Mouse (Mus musculus) kidney, adult 18-20 months (tissue): ENCODE data around the gene Opn1sw.
A peak's percentile ranks its signal among the peaks of the same experiment; 100 is the strongest.

ENCODE experiments used
- DNase-seq: peaks from one replicate; pipeline ENCODE4 v3.0.0; 2021

Gene Opn1sw

GRCm38 (mm10) chr6:29388052-29388518 lies at the start of gene Opn1sw:
Opn1sw (minus strand) TSS chr6:29388468.
- no peak for DNase-seq

GRCm38 (mm10) chr6:29436461-29436934 lies 48.2 kb upstream of the Opn1sw start:
- DNase-seq = no peak

- DNase-seq = no peak
Observed at GRCm38 (mm10) chr6:29435940-29436451, 47.7 kb upstream of the Opn1sw start.

DNA sequence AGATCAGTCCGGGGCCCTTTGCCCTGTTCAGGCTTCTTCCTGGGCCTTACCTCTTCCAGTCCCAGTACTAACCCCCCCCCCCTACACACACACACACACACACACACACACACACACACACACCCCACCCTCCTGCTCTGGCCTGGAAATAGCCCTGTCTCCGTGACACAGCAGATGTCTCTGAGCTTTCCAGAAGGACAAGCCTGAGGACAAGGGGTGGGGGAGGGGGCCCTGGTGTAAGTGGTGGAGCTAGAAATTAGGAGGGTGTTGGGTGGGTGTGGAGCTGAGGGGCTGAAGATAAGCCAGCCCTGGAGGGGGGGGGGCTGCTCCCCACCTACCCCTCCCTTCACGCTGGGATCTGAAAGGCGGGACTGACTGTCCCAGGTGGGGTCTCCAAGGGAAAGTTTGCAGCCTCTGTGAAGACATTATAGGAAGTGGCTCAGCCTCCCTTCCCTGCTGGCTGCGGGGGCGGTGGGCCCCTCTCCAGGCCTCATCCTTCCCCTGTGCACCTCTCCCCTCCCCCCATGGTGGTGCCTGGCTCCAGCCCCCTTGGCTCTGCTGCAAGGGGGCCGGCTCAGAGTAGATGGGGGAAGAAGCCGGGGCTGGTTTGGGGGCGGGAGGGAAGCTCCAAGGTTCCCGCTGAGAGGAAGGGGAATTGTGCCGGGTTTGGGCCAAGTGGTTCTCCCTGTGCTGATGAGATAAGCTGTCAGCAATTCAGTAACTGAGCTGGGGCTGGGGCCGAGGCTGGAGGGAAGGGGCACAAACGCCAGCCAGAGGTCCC lies 46.8 kb upstream of the Opn1sw start:
- no peak for DNase-seq

DNA sequence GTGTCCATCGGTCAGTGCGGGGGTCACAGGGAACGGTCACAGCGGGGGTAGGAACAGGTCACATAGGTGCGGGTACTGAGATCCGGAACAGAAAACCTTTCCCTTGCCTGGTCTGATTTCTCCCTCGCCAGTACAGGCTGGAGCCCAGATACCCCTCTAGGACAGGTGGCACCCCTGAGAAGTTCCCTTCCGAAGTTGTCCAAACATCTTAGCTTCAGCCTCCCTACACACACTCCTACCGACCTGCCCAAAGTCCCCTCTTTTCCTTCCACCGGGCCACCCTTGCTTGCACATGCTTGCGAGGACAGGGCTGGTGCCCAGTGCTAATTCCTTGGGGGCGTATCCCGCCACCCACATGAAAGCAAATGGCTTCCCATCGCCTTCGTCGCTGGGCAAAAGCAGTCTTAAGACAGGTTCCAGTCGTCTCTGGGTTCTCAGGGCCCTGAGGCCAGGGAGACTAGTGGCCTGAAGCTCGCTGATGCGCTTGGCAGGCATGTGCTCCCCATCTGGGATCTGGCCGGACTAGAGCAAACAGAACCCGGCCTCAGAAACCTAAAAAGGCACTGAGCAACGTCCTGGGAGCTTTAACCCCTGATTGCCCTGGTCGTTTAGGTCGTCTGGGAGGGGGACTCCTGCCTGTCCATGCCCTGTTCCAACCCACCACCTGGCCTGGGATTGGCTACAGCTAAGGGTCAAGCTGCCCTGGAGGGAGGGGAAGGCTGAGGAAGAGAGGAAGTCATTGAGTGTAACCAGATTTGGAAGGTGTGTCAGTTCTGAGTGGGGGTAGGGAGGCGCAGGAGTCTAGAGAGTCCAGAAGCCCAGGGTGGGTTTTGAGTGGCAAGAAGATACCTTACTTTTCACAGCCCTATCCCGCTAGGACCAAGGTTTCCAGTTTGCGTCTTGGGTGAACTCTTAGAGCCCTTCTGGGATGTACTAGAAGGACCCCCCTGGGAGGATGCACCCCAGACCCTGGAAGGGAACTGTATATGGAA lies 45.8 kb upstream of the Opn1sw start:
- no peak for DNase-seq

DNA sequence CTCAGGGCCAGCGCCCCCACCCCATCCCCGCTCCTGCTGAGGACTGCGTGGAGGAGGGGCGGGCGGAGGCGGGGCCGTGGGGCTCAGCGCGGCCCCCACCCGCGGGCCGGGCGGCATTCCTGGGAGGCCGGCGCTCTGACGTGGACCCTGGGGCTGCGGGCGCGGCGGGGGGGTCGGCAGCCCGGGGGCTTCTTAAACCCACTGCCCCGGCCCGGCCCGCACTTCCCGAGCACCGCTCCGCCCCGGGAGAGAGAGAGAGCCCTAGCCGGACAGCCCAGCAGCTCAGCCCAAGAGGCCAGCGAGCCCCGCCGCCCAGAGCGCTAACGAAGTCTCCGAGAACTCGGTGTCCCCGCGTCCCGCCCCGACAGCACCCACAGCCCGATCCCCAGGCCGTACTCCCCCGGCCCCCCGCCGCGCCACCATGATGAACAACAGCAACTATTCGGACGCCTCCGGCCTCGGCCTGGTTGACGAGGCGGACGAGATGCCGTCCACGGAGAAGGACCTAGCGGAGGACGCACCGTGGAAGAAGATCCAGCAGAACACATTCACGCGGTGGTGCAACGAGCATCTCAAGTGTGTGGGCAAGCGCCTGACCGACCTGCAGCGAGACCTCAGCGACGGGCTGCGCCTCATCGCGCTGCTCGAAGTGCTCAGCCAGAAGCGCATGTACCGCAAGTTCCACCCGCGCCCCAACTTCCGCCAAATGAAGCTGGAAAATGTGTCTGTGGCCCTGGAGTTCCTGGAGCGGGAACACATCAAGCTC lies 45.0 kb upstream of the Opn1sw start, which contains the start of gene Flnc:
Flnc (plus strand) TSS at position 219 of the 766 bp plus-strand sequence.
- peak; percentile 22 for DNase-seq

DNA sequence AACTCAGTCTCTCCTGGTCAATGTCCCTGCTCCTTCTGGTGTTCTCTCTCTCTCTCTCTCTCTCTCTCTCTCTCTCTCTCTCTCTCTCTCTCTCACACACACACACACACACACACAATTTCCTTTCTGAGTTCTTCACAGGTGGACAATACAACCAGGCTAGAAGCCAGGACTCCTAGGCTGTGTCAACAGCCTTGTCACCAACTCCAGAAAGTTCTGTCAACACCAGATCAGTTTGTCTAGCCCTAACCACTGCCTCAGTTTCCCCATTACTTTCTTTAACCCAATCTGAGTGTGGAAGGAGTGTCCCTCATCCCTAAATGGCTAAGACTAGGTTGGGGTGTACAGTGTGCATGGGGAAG lies 44.4 kb upstream of the Opn1sw start:
- no peak for DNase-seq

GRCm38 (mm10) chr6:29432156-29432555 lies 43.9 kb upstream of the Opn1sw start:
- DNase-seq = no peak

DNA sequence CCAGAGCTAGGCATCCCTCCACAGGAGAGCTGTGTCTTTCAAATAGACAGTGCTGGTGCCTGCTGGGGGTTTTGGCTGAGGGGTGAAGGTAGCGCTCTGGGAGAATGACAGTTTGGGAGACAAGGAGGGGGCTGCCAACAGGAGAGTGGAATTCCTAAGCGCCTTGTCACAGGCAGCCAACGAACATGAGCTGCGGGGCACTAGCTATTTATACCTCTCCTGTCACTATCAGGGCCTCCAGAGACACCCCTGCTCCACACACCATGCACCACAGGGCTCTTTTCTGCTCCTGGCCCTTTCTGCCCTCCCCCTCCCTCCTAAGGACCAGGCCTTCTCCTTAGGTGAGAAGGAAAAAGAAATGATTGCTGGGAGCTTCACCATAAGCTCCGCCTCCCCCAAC lies 43.2 kb upstream of the Opn1sw start:
- no peak for DNase-seq

- no peak for DNase-seq
Observed at GRCm38 (mm10) chr6:29430681-29431420, 42.6 kb upstream of the Opn1sw start.

- DNase-seq = no peak
Observed at GRCm38 (mm10) chr6:29428171-29428570, 39.9 kb upstream of the Opn1sw start.

- DNase-seq = no peak
Observed at GRCm38 (mm10) chr6:29426331-29426730, 38.1 kb upstream of the Opn1sw start.

GRCm38 (mm10) chr6:29425118-29425517 lies 36.9 kb upstream of the Opn1sw start:
- DNase-seq = no peak

DNA sequence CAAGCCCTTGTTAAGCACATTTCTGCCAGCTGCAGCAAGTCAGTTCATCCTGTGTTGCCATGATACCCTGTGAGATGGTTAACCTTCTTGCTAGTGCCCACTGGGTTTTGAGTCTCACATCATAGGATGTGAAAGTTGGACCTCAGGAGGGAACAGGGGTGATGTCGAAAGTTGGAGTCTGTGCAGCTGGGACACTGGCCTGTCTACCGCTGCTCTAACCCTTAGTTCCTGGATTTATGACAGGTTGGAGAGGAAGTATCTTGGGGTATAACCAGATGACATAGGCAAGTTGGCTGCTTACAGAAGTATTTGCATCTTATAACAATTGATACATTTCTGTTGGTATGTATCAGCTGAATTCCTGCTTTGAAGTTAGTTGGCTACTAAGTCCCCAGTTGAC lies 32.3 kb upstream of the Opn1sw start:
- no peak for DNase-seq

DNA sequence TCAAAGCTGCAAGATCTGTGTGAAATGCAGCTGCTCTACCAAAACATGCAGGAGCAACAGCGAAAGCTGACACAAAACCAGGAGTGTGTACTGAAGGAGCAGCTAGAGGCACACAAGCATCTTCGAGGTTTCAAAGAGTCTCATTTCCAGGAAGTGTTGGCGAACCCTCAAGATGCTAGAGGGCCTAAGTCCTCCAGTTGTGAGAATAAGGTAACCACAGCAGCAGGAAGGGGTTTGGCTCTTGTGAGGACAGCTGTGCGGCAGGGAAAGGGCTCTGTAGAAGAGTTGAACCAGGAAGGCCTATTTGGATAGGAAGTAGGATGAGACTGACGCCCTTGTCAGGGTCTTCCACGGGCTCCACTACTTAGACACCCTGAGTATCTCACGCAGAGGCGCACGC lies 27.2 kb upstream of the Opn1sw start:
- no peak for DNase-seq

DNA sequence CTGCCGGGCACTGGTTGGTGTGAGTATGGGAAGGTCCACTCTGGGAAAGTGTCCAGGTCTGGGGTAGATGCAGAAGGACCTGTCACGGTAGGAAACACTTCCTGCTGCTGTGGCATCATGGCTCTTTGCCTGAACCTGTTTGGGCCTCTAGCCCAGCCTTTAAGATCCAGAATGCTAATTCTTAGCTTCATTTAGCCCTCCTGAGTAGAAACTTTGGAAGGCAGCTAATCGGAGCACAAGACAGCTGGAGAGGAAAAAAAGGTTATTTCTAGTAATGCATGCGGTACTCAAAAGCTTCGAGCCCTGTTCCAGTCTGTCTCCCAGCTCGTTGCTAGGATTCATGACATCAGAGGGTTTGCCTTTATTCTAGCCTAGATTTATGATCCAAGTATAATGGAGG lies 18.1 kb upstream of the Opn1sw start:
- no peak for DNase-seq

DNA sequence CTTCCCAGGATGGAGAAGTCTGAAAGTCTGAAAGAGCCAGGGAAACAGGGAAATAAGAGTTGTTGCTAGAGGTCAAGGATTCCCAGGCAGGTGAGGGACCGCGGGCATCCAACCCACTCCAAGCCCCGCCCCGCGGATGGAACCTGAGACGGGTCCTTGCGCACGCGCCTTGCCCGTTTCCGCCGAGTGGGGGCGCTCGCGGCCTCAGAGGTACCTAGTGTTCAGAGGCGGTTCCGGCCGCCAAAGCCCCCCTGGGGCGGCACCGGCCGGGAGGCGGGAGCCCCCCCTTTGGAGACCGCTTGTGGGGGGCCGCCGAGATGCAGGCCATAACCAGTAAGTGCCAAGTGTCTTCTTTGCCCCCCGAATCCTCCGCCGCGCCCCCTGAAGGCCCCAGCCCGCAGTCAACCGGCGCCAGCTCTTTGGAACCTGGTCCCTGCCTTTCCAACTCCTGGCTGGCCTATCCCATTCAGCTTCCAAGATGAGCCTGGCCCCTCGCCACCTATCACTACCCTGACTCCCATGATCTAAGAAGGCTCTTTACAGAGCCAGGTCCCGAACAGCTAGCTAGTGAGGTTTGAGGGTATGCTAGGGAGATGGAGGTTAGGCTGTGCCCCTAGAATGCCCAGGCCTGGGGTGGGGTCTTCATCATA lies 14.6 kb upstream of the Opn1sw start:
- no peak for DNase-seq

- no peak for DNase-seq
Observed at GRCm38 (mm10) chr6:29399851-29400250, 11.6 kb upstream of the Opn1sw start.

DNA sequence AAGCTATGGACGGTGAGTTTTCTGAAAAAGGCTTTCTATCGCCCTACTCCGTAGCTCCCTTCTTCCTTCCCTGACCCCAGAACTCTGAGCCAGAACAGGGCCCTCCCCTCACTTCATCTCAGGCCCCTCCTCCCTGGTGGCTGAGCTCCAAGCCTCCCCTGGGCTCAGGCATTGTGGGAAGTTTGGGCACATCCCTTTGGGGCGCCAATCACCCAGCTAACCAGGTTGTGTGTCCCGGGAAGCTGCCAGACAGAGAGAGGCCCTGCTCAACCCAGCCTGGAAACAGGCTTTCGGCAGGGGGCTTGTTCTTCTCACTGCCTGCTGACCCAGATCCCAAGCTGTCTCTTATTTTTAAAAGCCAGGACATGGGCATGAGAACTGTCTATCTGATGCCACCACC lies 9.3 kb upstream of the Opn1sw start:
- no peak for DNase-seq

- no peak for DNase-seq
Observed at GRCm38 (mm10) chr6:29396714-29397540, 8.7 kb upstream of the Opn1sw start.
